Mouse (Mus musculus) forebrain, embryonic 13.5 days (tissue): ENCODE results near the gene Crhr1. TPM values are rescaled to one million over a fixed set of nuclear protein-coding genes. Genes with fewer than 3 reads are reported as not detected.
"Not testable (repeated sequence)": the region's sequence is repeated elsewhere in the genome, so short reads cannot be mapped to it uniquely, and the experiment has no call there.

Experiments
- ATAC-seq: fragments of 200-750 bp; cut with Nextera tagmentation; 2 replicates; pipeline ENCODE4 v1.8.0; 2017
- H3K27ac ChIP-seq: fragments of 300-500 bp; sonication (generic); 2 replicates; pipeline ENCODE4 v1.5.1; 2015; ENCODE audit warnings: inconsistent platforms, mild to moderate bottlenecking, moderate library complexity
- H3K27me3 ChIP-seq: fragments of 300-500 bp; sonication (generic); 2 replicates; pipeline ENCODE4 v1.6.1; 2015; ENCODE audit warnings: mild to moderate bottlenecking, inconsistent platforms
- H3K36me3 ChIP-seq: fragments of 300-500 bp; sonication (generic); 2 replicates; pipeline ENCODE4 v1.6.1; 2015; ENCODE audit warnings: mild to moderate bottlenecking, inconsistent platforms; ENCODE audit not compliant: poor library complexity, severe bottlenecking
- H3K4me1 ChIP-seq: fragments of 300-500 bp; sonication (generic); 2 replicates; pipeline ENCODE4 v1.6.1; 2015; ENCODE audit warnings: inconsistent platforms
- H3K4me2 ChIP-seq: fragments of 300-500 bp; sonication (generic); 2 replicates; pipeline ENCODE4 v1.6.1; 2015; ENCODE audit warnings: inconsistent platforms, mild to moderate bottlenecking, moderate library complexity
- H3K4me3 ChIP-seq: fragments of 300-500 bp; sonication (generic); 2 replicates; pipeline ENCODE4 v1.5.1; 2015; ENCODE audit warnings: mild to moderate bottlenecking, inconsistent platforms
- H3K9ac ChIP-seq: fragments of 300-500 bp; sonication (generic); 2 replicates; pipeline ENCODE4 v1.6.1; 2015; ENCODE audit warnings: mild to moderate bottlenecking, inconsistent platforms
- H3K9me3 ChIP-seq: fragments of 300-500 bp; sonication (generic); replicated peaks from 2 replicates; pipeline ENCODE4 v1.6.1; 2016; ENCODE audit warnings: inconsistent platforms
- WGBS: fragments of 180-500 bp; shearing (Covaris S2); methylation state at CpG from one replicate; pipeline ENCODE4 v1.1.7; 2015; 5-methylcytosine and 5-hydroxymethylcytosine counted together
- polyA plus RNA-seq: library from polyadenylated mRNA; unstranded; fragments of >200 nt; fragmentation: Nextera tagmentation; extraction: Ambion mirVana; gene quantifications from 2 replicates; pipeline ENCODE4 v1.2.1, GENCODE M21; 2015

Crhr1 gene
- polyA plus RNA-seq, 1 experiment from 2014 or later = 1.2 TPM

GRCm38 (mm10) chr11:104206573-104206972 is 73.9 kb downstream of the Crhr1 start:
- H3K9ac ChIP-seq = no peak overlapping the region
- no peak overlapping the region for H3K27ac ChIP-seq
- WGBS = 85% methylated on average over 4 of the region's 4 CpGs
- ATAC-seq = no peak
- H3K27me3 ChIP-seq = 0 out of 2 replicates have a peak, but pooled peaks cover 3% of the 10 kb centered on the region
- H3K4me3 ChIP-seq = no peak overlapping the region
- H3K9me3 ChIP-seq = peaks cover 4% of the 10 kb centered on the region; the same call in 1 of the 2 replicates
- H3K4me1 ChIP-seq = no peaks in the 10 kb centered on the region
- no peaks in the 10 kb centered on the region for H3K36me3 ChIP-seq
- no peak overlapping the region for H3K4me2 ChIP-seq

DNA sequence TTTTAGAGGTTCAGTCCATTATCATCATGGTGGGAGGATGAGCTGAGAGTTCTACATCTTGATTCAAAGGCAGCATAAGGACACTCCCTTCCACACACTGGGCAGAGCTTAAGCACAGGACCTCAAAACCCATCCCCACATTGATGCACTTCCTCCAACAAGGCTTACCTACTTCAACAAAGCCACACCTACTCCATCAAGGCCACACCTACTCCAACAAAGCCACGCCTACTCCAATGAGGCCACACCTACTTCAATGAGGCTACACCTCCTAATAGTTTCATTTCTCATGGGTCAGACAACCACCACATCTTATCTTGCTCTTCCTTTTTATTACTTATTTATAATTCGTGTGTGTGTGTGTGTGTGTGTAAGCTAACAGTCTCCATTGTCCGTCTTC is 76.4 kb downstream of the Crhr1 start:
- H3K9me3 ChIP-seq = no peaks in the 10 kb centered on the region
- H3K36me3 ChIP-seq = no peaks in the 10 kb centered on the region
- 0 out of 2 replicates have a peak, but pooled peaks cover 3% of the 10 kb centered on the region for H3K27me3 ChIP-seq
- no peaks in the 10 kb centered on the region for H3K4me1 ChIP-seq
- no peak for ATAC-seq
- H3K9ac ChIP-seq = no peak overlapping the region
- H3K4me3 ChIP-seq = no peak overlapping the region
- no peak overlapping the region for H3K4me2 ChIP-seq
- H3K27ac ChIP-seq = no peak overlapping the region
- WGBS = 70% methylated on average over 3 of the region's 3 CpGs

GRCm38 (mm10) chr11:104211251-104211650 is 78.6 kb downstream of the Crhr1 start:
- ATAC-seq = no peak
- no peaks in the 10 kb centered on the region for H3K36me3 ChIP-seq
- H3K27me3 ChIP-seq = 0 out of 2 replicates have a peak, but pooled peaks cover 3% of the 10 kb centered on the region
- no peak overlapping the region for H3K27ac ChIP-seq
- 83% methylated on average over 6 of the region's 6 CpGs for WGBS
- no peaks in the 10 kb centered on the region for H3K9me3 ChIP-seq
- no peak overlapping the region for H3K4me2 ChIP-seq
- no peaks in the 10 kb centered on the region for H3K4me1 ChIP-seq
- no peak overlapping the region for H3K9ac ChIP-seq
- no peak overlapping the region for H3K4me3 ChIP-seq

DNA sequence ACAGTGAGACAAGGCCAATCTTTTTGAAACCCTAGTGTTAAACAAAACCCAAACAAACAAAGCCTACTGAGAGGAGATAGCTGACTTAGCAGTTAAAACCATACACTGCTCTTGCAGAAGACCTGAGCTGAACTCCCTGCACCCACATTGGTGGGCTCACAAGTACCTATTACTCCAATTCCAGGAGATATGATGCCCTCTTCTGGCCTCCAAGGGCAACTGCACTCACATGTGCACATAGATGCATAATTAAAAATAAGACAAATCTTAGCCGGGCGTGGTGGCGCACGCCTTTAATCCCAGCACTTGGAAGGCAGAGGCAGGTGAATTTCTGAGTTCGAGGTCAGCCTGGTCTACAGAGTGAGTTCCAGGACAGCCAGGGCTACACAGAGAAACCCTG is 81.5 kb downstream of the Crhr1 start:
- not testable (repeated sequence) for H3K4me3 ChIP-seq, H3K27ac ChIP-seq, ATAC-seq, H3K9ac ChIP-seq, H3K27me3 ChIP-seq, H3K9me3 ChIP-seq, H3K36me3 ChIP-seq, H3K4me1 ChIP-seq, H3K4me2 ChIP-seq
- WGBS = 95% methylated on average over 5 of the region's 5 CpGs

DNA sequence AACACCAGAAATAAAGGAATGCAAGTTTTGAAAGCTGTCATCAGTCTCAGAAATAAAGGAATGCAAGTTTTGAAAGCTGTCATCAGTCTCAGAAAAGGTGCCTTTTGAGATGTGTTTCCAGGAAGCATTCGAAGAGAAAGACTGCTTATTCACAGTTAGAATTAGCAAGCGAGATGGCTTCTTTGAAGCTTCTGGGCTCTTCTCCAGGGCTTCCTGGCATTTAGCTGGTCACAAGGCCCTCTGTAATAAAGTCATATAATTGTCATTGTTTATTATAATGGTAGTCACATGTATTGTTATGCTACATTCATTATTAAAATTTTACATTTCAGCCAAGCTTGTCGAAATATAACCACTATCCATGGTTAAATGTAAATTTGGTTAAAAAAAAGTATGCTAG is 85.4 kb downstream of the Crhr1 start:
- H3K27ac ChIP-seq = no peak overlapping the region
- H3K4me3 ChIP-seq = no peak overlapping the region
- WGBS = 64% methylated on average over 3 of the region's 3 CpGs
- H3K9me3 ChIP-seq = no peaks in the 10 kb centered on the region
- no peaks in the 10 kb centered on the region for H3K36me3 ChIP-seq
- H3K27me3 ChIP-seq = no peaks in the 10 kb centered on the region
- H3K4me2 ChIP-seq = no peak overlapping the region
- H3K4me1 ChIP-seq = 0 out of 2 replicates have a peak, but pooled peaks cover 5% of the 10 kb centered on the region
- no peak for ATAC-seq
- H3K9ac ChIP-seq = no peak overlapping the region

DNA sequence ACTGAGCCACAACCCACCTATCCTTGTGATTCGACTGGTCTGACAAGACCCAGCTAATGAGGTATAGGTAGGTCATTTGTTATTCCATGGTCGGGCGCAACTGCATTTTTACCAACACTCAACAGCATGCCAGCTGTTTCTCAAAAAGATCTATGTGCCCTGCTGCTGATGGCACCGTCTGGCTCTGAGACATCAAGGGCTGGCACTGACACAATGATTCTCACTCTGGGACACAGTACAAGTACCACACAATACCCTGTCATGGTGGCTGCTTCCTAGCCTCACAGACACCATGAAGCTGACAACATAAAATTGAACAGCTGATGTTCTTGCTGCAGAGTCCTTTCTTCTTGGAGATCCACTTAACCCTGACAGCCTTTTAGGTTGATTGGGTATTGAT is 87.6 kb downstream of the Crhr1 start:
- no peak overlapping the region for H3K9ac ChIP-seq
- no peak overlapping the region for H3K4me3 ChIP-seq
- no peak overlapping the region for H3K4me2 ChIP-seq
- 0 out of 2 replicates have a peak, but pooled peaks cover 5% of the 10 kb centered on the region for H3K4me1 ChIP-seq
- no peaks in the 10 kb centered on the region for H3K9me3 ChIP-seq
- WGBS = 82% methylated on average over 4 of the region's 4 CpGs
- no peaks in the 10 kb centered on the region for H3K27me3 ChIP-seq
- H3K27ac ChIP-seq = no peak overlapping the region
- no peak for ATAC-seq
- H3K36me3 ChIP-seq = no peaks in the 10 kb centered on the region

DNA sequence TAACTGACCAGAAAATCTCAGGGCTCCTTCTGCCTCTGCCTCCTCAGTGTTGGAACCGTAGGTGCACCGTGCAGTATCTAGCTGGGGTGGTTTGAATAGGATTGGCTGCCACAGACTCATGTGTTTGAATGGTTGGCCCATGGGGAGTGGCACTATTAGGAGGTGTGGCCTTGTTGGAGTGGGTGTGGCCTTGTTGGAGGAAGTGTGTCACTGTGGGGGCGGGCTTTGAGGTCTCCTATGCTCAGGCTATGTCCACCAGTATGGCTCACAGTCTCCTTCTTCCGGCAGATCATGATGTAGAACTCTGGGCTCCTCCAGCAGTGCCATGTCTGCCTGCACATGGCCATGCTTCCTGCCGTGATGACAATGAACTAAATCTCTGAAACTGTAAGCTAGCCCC is 89.1 kb downstream of the Crhr1 start:
- H3K27ac ChIP-seq = no peak overlapping the region
- 67% methylated on average over 5 of the region's 5 CpGs for WGBS
- H3K9me3 ChIP-seq = no peaks in the 10 kb centered on the region
- no peaks in the 10 kb centered on the region for H3K36me3 ChIP-seq
- H3K27me3 ChIP-seq = no peaks in the 10 kb centered on the region
- no peak overlapping the region for H3K4me2 ChIP-seq
- no peak for ATAC-seq
- 0 out of 2 replicates have a peak, but pooled peaks cover 5% of the 10 kb centered on the region for H3K4me1 ChIP-seq
- no peak overlapping the region for H3K9ac ChIP-seq
- H3K4me3 ChIP-seq = no peak overlapping the region

GRCm38 (mm10) chr11:104223301-104223700 is 90.6 kb downstream of the Crhr1 start:
- no peak for ATAC-seq
- Histone ChIP-seq H3K4me3 (no peak overlapping the region), H3K27me3 (no peaks in the 10 kb centered on the region), H3K4me2 (no peak overlapping the region), H3K9me3 (no peaks in the 10 kb centered on the region), H3K9ac (no peak overlapping the region), H3K4me1 (no peaks in the 10 kb centered on the region), H3K27ac (no peak overlapping the region), H3K36me3 (no peaks in the 10 kb centered on the region)
- 88% methylated on average over 9 of the region's 9 CpGs for WGBS

Other genes with a start within 250 kb of the Crhr1 start
- 68.1 and 76.7 TPM in 2 replicates for gene Nsf, start 178.8 kb upstream of the Crhr1 start, polyA plus RNA-seq
- 141 and 152 TPM in 2 replicates for gene Arf2, start 166.1 kb upstream of the Crhr1 start, polyA plus RNA-seq
- not detected in 2 replicates for gene Sppl2c, start 53.5 kb downstream of the Crhr1 start, polyA plus RNA-seq
- 277 and 315 TPM in 2 replicates for gene Mapt, start 98.5 kb downstream of the Crhr1 start, polyA plus RNA-seq